Mouse (Mus musculus) forebrain, embryonic 10.5 days (tissue): Measurements from ENCODE around the gene Cga. TPM values are rescaled to one million over a fixed set of nuclear protein-coding genes. Genes with fewer than 3 reads are reported as not detected.

ENCODE experiments used
- DNase-seq: peaks from one replicate; pipeline ENCODE4 v3.0.0-alpha.2; 2017; ENCODE audit warnings: low spot score; ENCODE audit errors: extremely low spot score
- H3K27ac ChIP-seq: fragments of 300-500 bp; sonication (generic); 2 replicates; pipeline ENCODE4 v1.5.1; 2016; ENCODE audit warnings: mild to moderate bottlenecking
- H3K27me3 ChIP-seq: fragments of 300-500 bp; sonication (generic); 2 replicates; pipeline ENCODE4 v1.6.1; 2016; ENCODE audit warnings: mild to moderate bottlenecking; ENCODE audit not compliant: poor library complexity, severe bottlenecking
- H3K36me3 ChIP-seq: fragments of 300-500 bp; sonication (generic); replicated peaks from 2 replicates; pipeline ENCODE4 v1.6.1; 2016; ENCODE audit warnings: mild to moderate bottlenecking, moderate library complexity
- H3K4me1 ChIP-seq: fragments of 300-500 bp; sonication (generic); 2 replicates; pipeline ENCODE4 v1.6.1; 2016
- H3K4me3 ChIP-seq: fragments of 300-500 bp; sonication (generic); 2 replicates; pipeline ENCODE4 v1.5.1; 2016; ENCODE audit warnings: mild to moderate bottlenecking, moderate library complexity
- H3K9me3 ChIP-seq: fragments of 300-500 bp; sonication (generic); 2 replicates; pipeline ENCODE4 v1.6.1; 2016; ENCODE audit warnings: mild to moderate bottlenecking, moderate library complexity
- WGBS: fragments of 180-500 bp; shearing (Covaris S2); methylation state at CpG from one replicate; pipeline ENCODE4 v1.1.7; 2016; 5-methylcytosine and 5-hydroxymethylcytosine counted together
- polyA plus RNA-seq: library from polyadenylated mRNA; unstranded; fragments of >200 nt; fragmentation: Nextera tagmentation; extraction: Ambion mirVana; gene quantifications from 2 replicates; pipeline ENCODE4 v1.2.1, GENCODE M21; 2016

Gene Cga
- polyA plus RNA-seq, 1 experiment from 2014 or later: 0.58 TPM

DNA sequence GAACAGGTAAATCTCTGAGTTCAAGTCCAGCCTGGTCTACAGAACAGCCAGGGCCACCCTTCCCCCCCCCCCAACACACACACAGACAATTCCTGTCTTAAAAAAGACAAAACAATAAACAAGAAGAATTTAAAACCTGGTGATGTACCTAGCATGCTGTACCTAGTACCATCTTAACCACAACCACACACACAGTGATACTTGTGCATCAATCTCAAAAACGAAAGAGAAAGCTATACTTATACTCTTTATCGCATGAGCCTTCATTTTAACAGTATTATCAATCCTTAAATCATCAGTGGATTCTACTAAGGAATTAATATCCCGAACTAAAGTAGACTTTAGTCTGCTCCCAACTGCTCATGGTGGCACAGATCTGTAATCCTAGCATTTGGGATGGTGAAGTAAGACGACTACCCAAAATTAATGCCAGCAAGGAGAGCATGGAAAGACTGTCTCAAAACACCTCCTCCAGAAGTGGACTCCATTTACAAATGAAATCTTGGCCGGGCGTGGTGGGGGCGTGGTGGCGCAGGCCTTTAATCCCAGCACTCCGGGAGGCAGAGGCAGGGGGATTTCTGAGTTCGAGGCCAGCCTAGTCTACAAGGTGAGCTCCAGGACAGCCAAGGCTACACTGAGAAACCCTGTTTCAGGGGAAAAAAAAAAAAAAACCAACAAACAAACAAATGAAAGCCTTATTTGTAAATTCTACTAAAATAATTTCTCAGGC, 12.5 kb upstream of the Cga start:
- peaks cover 32% of the 10 kb centered on the region for H3K4me1 ChIP-seq
- 91% methylated on average over 10 of the region's 10 CpGs for WGBS
- DNase-seq: no peak

DNA sequence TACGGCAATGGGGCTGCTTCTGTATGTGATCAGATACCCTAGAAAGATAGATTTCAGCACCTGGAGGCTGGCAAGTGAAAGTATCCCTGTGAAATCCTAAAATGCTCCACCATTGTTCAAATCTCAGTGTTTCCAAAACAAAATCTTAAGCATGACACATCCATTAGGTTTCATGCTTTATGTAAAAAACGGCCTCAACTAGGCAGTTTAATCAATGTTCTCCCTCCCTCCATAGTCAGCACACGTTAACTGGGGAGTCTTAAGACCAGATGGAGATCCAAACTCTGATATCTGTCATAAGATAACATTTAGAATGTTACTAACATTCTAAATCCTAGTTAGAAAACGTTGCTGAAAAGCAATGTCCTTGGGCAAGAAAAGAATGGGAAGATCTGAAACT, 11.7 kb upstream of the Cga start:
- H3K27me3 ChIP-seq: no peaks in the 10 kb centered on the region
- peak overlapping the region; percentile 83 for H3K4me3 ChIP-seq
- H3K36me3 ChIP-seq: peaks cover 44% of the 10 kb centered on the region
- peaks cover 22% of the 10 kb centered on the region; the same call in 1 of the 2 replicates for H3K9me3 ChIP-seq
- 29% methylated on average over 4 of the region's 4 CpGs for WGBS
- H3K4me1 ChIP-seq: peaks cover 39% of the 10 kb centered on the region
- peak overlapping the region; percentile 100 for H3K27ac ChIP-seq
- DNase-seq: no peak

More for the DNA sequence above, 12.5 kb upstream of the Cga start:
- Histone ChIP-seq H3K9me3 (peaks cover 28% of the 10 kb centered on the region; the same call in 1 of the 2 replicates), H3K36me3 (peaks cover 51% of the 10 kb centered on the region), H3K27ac (no peak overlapping the region), H3K27me3 (no peaks in the 10 kb centered on the region), H3K4me3 (peak overlapping the region; percentile 83)

DNA sequence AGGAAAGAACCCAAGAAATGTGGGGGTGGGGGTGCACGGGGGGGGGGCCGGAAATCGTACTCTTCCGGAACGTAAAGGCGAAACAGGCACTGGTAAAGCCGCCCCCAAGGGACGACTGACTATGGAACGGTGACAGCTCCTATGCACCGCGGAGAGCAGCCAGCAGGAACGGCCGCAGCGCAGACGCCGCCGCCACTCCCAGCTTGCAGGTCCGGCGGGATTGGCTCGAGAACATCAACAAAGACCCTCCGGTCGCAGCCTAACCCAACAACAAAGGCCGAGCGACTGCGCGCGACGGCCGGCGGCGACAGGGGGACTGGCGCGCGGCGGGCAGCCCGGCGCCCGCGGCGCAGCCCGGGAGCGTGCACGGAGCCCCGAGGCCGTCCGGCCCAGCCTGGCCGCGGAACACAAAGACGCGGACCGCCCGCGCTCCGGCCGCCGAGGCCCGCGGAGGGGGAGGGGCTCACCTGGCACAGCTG, 11.2 kb upstream of the Cga start:
- Histone ChIP-seq H3K27ac (peak overlapping the region; percentile 100), H3K4me3 (peak overlapping the region; percentile 83), H3K36me3 (peaks cover 40% of the 10 kb centered on the region), H3K4me1 (peaks cover 42% of the 10 kb centered on the region), H3K9me3 (peaks cover 18% of the 10 kb centered on the region; the same call in 1 of the 2 replicates), H3K27me3 (no peaks in the 10 kb centered on the region)
- WGBS: under 1% methylated on average over 52 of the region's 58 CpGs
- peak; percentile 74 for DNase-seq

DNA sequence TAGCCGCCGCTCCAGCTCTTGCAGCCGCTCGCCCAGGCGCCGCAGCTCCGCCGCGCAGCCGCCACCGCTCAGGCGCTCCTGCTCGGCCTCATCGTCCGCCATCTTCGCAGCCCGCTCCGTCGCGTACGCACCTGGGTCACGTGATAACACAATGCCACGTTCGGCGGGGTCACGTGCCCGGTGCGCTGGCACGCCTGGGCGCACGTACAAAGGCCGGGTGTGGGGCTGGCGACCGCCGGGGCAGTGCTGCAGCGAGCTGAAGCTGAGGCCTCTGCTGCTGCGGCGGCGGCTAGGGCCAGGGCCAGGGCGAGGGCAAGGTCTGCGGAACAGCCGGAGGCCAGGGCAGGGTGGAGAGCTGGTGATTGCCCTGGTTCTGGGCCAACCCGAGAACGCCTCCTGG, 10.8 kb upstream of the Cga start, which contains the start of gene Zfp292:
Zfp292 (minus strand) TSS at position 143 of the 400 bp plus-strand sequence.
- Histone ChIP-seq H3K36me3 (peaks cover 35% of the 10 kb centered on the region), H3K4me3 (peak within 1 kb of the TSS; percentile 83), H3K27me3 (peaks cover 3% of the 10 kb centered on the region), H3K9me3 (peaks cover 14% of the 10 kb centered on the region; the same call in 1 of the 2 replicates), H3K27ac (peak within 1 kb of the TSS; percentile 100), H3K4me1 (peaks cover 46% of the 10 kb centered on the region)
- DNase-seq: peak; percentile 95
- under 1% methylated on average over 44 of the region's 44 CpGs for WGBS

DNA sequence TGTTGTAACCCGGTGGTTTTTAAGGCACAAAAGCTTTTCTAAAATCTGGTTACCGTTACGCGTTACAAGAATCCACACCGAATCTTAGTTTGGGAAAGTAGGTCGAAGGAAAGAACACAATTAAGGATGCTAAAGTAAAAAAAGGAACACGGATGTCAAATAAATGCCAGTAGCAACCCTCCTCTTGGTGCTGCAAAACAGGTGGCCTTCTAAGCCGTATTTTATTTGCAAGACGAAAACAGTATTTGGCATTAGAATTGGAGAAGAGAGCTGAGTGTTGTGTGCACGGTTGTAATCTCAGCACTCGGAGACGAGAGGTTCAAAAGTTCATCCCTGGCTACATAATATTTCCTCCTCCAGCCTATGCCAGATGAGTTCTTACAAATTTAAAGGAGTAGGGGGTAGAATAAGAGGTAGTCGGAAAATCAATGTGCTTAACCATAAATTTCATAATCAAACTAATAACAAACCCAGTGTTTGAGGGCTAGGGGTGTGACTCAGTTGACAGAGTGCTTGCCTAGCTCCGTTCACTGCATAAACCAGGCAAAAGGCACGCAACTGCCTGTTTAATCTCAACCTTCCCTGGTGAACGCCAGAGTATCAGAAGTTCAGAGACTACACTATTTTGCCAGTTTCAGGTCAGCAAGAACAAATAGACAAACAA, 10.1 kb upstream of the Cga start:
- Histone ChIP-seq H3K27ac (peak overlapping the region; percentile 100), H3K4me1 (peaks cover 46% of the 10 kb centered on the region), H3K4me3 (peak overlapping the region; percentile 83), H3K27me3 (peaks cover 9% of the 10 kb centered on the region), H3K36me3 (peaks cover 28% of the 10 kb centered on the region), H3K9me3 (peaks cover 8% of the 10 kb centered on the region; the same call in 1 of the 2 replicates)
- 49% methylated on average over 16 of the region's 16 CpGs for WGBS
- no peak for DNase-seq

DNA sequence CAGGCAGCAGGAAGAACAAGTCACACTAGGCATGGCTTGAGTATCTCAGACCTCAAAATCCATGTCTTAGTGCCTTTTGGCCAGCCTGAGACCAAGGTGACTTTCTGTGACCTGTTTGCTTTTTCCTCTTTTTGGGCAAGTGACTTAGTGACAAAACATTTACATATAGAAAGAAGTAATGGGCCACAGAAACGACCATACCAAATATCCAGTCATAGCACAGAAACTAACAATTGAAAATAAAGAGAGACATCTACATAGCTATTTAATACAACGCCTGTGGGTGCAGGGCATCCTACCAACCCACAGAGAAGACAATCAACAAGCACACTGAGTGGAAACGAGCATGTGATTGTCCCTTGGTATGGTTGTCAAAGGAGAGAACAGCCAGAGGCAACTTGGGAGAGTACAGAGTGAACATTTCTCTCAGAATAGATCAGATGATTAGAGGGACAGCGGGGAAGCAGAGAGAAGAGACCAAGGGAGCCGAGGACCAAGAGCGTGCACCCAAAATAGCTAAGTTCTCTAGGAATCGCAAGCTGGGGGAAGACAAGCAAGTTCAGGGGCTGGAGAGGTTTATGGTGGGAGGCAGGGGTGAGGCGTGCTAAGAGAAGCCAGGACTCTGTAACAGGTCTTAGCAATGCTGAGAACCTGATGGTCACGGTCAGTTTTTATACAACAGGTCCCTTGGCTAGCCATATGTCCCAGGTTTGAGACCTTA, 7.8 kb upstream of the Cga start:
- 53% methylated on average over 9 of the region's 9 CpGs for WGBS
- Histone ChIP-seq H3K27me3 (peaks cover 32% of the 10 kb centered on the region), H3K36me3 (peaks cover 6% of the 10 kb centered on the region), H3K27ac (peak overlapping the region; percentile 94), H3K4me1 (peaks cover 46% of the 10 kb centered on the region), H3K4me3 (peak overlapping the region; percentile 76), H3K9me3 (no peaks in the 10 kb centered on the region)
- DNase-seq: no peak

DNA sequence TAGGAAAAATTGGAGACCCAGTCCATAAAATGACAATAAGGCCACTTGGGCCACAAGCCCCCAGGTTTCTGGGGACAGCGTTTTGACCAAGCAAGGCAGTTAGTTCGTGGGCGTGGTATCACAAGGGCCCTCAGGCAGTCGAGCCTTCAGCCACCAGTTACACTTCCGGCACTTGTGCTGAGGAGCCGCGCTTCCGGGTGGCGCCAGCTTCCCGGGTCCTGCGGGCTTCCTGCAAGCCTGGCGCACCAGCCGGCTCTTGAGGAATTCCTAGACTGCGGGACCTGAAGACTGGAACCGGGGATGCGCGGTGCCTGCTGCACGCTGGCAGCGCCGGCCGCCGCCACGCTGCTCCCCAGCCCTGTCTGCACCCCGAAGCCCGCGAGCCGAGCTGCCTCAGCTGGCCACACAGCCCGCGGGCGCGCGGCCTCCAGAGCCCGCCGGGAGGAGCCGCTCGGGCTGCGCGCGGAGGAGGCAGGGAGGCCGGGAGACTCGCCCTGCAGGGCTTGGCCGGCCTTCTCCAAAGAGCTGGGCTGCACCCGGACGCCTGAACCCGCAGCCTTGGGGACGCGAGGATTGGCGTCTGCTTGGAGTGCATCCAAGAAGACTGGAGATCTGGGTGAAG, 7.0 kb upstream of the Cga start:
- under 1% methylated on average over 48 of the region's 48 CpGs for WGBS
- Histone ChIP-seq H3K27ac (peak overlapping the region; percentile 94), H3K27me3 (peaks cover 41% of the 10 kb centered on the region), H3K36me3 (no peaks in the 10 kb centered on the region), H3K9me3 (no peaks in the 10 kb centered on the region), H3K4me1 (peaks cover 38% of the 10 kb centered on the region), H3K4me3 (peak overlapping the region; percentile 76)
- peak; percentile 86 for DNase-seq

DNA sequence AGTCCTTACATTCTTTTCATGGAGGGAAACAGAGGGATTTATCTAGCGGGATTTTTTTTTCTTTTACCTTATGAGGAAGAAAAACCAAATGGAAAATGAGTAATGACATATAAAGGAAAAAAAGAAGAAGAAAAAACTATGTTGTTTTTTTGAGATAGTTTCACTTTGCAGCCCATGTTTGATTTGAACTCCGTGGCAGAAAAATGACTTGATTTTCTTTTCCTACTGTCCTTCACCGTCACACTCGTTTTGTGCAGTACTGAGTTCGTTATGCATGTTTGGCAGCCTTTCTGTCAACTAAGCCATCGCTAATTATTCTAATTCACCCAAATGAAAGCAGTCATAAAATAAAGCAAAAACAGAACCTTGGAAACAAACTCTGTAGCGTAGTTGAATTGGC, 6.3 kb upstream of the Cga start:
- peak overlapping the region; percentile 94 for H3K27ac ChIP-seq
- H3K9me3 ChIP-seq: no peaks in the 10 kb centered on the region
- WGBS: 16% methylated on average over 7 of the region's 7 CpGs
- peaks cover 35% of the 10 kb centered on the region for H3K4me1 ChIP-seq
- DNase-seq: no peak
- peak overlapping the region; percentile 76 for H3K4me3 ChIP-seq
- H3K27me3 ChIP-seq: peaks cover 46% of the 10 kb centered on the region
- H3K36me3 ChIP-seq: no peaks in the 10 kb centered on the region

DNA sequence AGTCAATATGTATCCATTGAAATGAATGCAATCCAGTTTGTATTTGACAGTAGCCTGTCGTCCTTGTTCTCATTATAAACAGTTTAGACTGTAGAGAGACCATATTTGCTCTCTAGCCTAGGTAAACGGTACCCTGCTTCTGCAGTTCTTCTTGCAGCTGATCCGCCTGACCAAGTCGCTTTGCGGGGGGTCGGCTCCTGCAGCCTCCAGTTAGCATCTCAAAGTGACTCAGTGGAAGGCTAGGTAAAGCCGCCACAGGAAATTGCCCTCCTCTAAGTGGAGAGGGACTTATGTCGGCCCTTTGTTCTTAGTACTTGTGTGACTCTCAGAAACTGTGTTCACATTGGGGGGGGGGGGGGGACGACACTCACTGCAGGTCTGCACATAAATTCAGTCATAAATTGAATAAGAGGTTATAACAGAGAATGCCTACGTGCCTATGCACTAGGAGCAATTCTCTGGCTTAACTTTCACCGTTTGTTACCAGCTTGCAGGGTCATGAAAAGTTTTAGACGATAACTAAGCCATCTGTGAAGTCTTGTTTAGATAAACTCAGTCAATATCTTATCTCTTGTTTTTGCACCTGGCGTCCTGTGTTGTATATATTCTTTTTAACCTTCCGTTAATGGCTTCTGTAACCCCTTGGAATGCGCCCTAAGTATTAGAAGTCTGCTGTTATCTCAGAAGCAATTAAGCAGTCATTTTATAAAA, 4.3 kb upstream of the Cga start:
- Histone ChIP-seq H3K9me3 (no peaks in the 10 kb centered on the region), H3K36me3 (no peaks in the 10 kb centered on the region), H3K4me1 (peaks cover 26% of the 10 kb centered on the region), H3K27me3 (peaks cover 46% of the 10 kb centered on the region), H3K4me3 (no peak overlapping the region), H3K27ac (no peak overlapping the region)
- no peak for DNase-seq
- 4% methylated on average over 15 of the region's 15 CpGs for WGBS

DNA sequence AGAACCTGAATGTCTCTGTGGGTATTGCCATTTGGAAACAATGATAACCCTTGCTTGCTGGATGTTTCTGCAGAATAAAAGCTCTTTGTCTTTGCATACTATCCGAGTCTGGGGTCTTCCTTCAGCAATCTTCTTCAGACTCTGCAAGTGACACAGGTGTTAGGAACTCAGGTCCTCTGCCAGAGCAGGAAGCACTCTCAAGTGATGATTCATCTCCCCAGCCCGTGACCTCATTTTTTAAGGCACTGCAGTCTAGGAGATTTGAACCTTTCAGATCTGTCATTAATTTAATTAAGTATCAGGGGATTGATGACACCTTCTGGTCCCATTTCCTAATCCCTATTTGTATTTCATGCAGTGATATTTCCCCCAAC, 3.8 kb upstream of the Cga start:
- no peaks in the 10 kb centered on the region for H3K9me3 ChIP-seq
- DNase-seq: no peak
- no peak overlapping the region for H3K4me3 ChIP-seq
- H3K27ac ChIP-seq: no peak overlapping the region
- peaks cover 26% of the 10 kb centered on the region for H3K4me1 ChIP-seq
- 8% methylated on average over 2 of the region's 2 CpGs for WGBS
- no peaks in the 10 kb centered on the region for H3K36me3 ChIP-seq
- peaks cover 46% of the 10 kb centered on the region for H3K27me3 ChIP-seq

DNA sequence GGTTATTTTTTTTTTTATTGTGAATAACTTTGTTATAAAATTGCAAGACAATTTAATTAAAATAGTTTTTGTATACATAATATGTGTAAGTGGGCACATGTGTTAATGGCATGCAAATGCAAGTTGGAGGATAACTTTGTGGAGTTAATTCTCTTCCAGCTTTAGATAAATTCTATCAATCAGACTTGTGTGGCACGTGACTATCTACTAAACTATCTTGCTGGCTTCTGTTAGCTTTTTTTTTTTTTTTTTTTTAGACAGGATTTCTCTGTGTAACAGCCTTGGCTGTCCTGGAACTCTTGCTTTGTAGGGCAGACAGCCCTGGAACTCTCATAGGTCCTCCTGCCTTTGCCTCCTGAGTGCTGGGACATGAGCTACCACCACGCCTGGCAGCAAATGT, 4.9 kb downstream of the Cga start:
- no peak overlapping the region for H3K27ac ChIP-seq
- no peaks in the 10 kb centered on the region for H3K27me3 ChIP-seq
- no peaks in the 10 kb centered on the region for H3K36me3 ChIP-seq
- no peak overlapping the region for H3K4me3 ChIP-seq
- no peaks in the 10 kb centered on the region for H3K9me3 ChIP-seq
- WGBS: 77% methylated on average over 2 of the region's 2 CpGs
- no peak for DNase-seq
- H3K4me1 ChIP-seq: peaks cover 4% of the 10 kb centered on the region; the same call in 1 of the 2 replicates

DNA sequence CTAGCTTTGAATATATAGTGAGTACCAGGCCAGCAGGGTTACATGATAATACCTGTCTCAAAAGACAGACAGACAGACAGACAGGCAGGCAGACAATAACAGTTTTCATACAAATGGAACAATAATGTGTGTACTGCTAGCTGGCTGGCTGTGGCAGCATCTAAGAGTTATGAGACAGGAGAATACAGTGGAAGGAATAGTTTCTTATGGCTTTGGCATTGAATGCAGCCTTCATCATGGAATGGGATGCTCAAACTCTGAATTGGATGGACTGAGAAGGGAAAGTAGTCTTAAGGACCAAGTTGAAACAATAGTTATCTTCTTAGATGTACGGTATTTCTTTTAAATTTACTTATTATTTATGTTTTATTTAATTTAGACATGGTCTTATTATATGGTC, 5.7 kb downstream of the Cga start:
- Histone ChIP-seq H3K27ac (no peak overlapping the region), H3K27me3 (no peaks in the 10 kb centered on the region), H3K4me3 (no peak overlapping the region), H3K36me3 (no peaks in the 10 kb centered on the region), H3K9me3 (no peaks in the 10 kb centered on the region), H3K4me1 (peaks cover 4% of the 10 kb centered on the region; the same call in 1 of the 2 replicates)
- DNase-seq: no peak
- WGBS: 92% methylated on average over 1 of the region's 1 CpGs
